Mouse (Mus musculus): ENCODE measurements at regions not wholly inside any gene's neighbourhood (a gene's known extent, or its start where the extent isn't known, plus 50 kb on each side); places are given as distances from the start of the nearest gene placed in this dataset.
"Not testable (repeated sequence)": the region's sequence is repeated elsewhere in the genome, so short reads cannot be mapped to it uniquely, and the experiment has no call there.

DNA sequence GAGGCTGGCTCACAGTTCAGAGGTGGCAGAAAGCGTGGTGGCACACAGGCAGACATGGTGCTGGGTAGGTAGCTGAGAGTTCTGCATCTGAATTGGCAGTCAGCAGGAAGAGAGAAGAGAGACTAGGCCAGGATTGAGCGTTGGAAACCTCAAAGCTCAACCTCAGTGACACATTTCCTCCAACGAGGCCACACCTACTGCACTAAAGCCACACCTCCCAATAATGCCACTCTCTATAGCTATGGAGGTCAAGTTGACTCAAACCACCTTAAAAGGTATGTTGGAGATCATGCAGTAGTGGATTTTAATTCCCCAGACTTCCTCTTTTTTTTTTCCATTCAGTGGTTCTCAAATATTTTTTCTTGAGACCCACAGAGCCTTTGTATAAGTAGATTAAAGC, 57.1 kb downstream of the Ccdc54 start:
- no peak for DNase-seq (ENCODE audit: low read depth, low spot score)

DNA sequence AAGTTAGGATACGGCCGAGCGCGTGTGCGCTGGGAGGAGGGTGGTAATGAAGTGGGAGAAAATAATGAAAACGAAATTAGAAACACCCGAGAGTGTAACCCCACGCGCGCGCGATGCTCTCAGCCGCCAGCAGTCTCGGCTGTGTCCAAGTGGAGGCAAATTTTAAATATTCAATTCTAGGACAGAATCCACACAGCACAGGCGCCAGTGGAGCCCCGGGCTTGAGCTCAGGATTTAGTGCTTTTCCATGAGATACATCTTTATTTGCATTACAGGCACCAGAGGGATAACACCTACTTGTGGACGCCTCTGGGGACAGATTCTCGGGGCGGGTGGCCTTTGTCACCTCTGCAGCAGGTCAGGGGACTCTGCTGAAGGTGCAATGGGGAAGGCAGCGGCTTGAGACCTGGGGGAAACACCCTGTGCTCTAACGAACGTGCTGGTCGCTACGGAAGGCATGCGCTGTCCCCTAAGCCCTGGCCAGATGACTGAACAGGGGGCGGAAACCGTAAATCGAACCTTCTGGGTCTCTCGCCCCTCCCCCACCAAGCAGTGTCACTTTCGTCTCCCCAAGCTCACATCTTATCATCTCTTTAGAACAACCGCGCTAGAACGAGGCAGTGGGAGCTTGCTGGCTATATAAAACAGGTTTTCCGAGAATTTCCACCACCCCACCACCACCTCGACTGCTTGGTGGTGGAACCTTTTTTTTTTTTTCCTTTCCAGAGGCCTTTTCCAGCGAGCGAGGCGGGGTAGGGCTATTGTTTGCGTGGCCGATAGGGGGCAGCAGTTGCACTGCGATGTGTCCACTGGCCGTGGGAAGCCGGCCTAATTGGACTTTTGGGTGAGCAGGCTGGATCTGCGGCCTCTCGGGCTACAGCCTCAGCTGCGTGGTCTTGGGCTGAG, 61.2 kb downstream of the Ccdc54 start:
- peak; percentile 93 for DNase-seq (ENCODE audit: low read depth, low spot score)

DNA sequence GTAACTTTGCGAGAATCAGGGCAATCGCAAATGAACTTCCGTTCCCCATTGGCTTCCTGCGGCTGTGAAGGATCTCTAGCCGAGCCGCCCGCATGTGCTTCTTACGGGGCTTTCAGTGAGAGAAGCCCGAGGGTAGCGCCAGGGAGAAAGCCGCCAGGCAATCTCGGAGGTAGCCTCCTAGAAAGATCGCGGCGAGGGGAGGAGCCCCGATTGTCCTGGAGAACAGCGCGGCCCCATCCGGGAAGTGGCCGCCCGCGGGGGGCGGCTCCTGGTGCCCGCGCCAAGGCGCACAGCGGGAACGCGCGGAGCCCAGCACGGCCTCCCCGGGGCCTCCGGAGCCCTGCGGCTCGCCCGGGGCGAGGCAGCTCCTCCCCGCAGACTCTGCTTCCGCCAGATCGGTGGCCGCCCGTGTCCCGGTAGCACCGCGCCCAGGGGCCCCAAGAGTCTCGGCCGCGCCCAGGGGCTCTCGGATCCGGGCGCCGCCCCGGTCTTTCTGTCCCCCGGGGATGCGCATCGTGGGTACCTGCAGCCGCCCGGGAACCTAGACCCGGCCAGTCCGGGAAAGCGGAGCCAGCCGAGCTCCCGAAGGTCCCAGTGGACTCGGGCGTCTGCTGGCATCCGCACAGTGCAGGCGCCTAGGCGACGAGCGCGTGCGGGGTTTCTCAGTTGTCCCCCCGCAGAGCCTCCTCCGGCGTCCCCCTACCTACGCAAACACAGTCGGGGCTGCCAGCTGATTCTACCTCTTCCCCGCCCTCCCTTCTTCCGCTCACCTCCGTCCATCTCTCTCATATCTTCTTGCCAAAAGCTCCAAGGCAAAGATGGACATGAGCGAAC, 62.1 kb downstream of the Ccdc54 start:
- peak; percentile 82 for DNase-seq (ENCODE audit: low read depth, low spot score)

DNA sequence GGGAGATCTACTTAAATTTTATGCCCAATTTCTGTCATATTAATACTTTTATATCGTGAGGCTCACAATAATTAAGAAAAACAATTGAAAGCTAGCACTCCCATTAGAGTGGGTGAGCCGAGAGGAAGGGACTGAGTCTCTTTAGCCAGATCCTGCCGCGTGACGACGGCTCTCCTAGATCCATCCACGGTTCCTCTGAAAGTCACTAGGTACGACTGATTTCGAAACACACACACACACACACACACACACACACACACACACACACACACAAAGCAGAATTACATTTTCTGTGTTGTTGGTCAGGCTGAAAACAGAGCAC, 62.6 kb downstream of the Ccdc54 start:
- DNase-seq (ENCODE audit: low read depth, low spot score): no peak

DNA sequence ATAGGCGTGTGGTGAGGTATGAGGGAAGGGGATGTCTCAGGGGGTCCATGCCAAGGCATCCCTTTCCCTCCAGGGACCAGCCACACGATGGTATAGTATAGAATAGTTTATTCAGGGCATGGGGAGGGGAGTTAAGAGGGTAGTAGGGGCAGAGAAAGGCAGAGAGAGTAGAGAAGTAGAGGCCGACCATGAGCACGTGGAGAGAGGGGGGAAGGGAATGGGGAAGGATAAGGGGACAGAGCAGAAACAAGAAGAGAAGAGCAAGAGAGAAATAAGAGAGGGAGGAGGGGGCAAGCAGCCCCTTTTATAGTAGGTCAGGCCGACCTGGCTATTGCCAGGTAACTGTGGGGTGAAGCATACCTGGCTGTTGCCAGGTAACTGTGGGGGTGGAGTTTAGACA, 64.0 kb downstream of the Ccdc54 start:
- DNase-seq (ENCODE audit: low read depth, low spot score): not testable (repeated sequence)

DNA sequence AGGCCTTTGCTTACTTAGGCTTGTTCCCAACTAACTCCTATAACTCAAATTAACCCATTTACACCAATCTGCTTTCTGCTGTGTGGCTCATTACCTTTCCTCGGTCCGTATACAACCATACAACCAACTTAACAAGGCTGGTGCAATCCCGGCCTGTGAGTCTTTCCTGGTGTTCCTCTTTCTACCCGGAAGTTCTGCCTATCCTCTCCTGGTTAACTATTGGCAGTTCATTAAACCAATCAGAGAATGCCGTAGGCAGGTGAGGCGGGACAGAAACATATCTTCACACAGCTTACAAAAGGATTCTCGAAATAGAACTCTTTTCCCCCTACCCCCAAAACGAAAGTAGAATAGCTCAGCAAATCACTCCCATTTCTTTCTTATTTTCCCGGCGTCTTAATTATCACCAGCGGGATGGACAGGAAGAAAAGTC, 65.0 kb downstream of the Ccdc54 start:
- no peak for DNase-seq (ENCODE audit: low read depth, low spot score)

DNA sequence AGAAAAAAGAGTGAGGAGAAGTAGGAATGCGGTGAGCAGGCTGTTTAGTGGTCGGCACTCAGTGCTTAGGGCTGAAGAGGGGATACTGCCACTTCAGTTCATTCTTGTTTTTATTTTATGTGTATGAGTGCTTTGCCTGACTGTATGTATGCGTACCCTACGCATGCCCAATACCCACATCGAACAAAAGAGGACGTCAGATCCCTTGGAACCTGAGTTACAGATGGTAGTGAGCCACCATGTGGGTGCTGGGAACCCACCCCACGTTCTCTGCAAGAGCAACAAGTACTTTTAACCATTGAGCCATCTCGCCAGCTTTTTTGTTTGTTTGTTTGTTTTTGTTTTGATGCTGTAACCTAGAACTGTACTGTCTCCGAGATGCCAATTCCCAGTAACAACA, 65.5 kb downstream of the Ccdc54 start:
- DNase-seq (ENCODE audit: low read depth, low spot score): no peak

DNA sequence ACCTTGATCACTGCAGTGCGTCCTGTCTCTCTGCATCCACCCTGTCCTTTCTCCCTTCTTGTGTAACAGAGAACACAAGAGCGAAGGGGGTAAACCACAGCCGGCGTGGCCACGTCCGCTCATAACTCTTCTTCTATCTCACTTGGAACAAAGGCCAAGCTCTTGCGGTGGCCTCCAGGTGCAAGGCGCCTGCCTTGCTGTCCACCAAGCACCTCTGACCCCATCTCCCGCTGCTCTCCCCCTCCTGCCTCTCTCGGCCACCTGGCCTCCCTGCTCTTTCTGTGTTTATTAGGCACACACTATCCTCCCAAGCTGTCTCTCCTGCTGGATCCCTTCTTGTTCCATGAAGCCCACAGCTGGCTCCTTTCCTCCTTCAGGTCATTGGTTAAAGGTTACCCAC, 71.3 kb downstream of the Ccdc54 start:
- peak; percentile 11 for DNase-seq (ENCODE audit: low read depth, low spot score)

DNA sequence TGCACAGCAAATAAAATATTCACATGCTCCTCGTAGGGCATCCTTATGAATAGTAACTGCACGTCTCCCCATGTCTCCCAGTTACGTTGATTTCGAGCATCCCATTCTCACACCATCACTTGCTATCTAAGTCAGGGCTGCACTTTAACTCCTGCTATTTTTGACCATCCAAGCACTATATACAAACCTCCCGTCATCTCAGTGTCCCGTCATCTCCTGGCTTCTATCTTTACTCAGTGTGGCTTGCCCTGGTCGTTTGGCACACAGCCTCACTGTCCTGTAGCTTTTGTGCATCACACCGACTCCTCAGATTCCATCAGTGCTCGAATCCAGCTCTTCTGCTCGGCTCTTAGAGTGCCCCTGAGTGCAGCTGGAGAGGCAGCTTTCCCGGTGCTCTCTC, 74.4 kb downstream of the Ccdc54 start:
- no peak for DNase-seq (ENCODE audit: low read depth, low spot score)

DNA sequence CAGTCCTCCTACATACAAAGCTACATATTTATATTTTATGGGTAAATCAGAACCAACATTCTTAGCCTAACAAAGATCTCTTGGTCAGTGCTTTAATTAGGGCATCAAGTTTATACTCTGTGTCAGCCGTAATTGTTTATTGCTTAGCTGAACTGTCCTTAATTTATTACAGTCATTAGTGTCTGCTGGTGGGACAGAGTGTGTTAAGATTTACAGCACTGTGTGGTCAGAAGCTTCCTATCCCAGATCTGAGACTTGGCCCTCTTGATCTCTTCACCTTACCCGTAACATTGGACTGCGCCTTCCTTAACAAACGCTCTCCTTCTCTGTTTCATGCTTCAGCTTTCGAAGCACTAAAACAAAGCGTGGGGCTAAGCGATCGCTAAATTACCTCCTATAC, 75.9 kb downstream of the Ccdc54 start:
- no peak for DNase-seq (ENCODE audit: low read depth, low spot score)

DNA sequence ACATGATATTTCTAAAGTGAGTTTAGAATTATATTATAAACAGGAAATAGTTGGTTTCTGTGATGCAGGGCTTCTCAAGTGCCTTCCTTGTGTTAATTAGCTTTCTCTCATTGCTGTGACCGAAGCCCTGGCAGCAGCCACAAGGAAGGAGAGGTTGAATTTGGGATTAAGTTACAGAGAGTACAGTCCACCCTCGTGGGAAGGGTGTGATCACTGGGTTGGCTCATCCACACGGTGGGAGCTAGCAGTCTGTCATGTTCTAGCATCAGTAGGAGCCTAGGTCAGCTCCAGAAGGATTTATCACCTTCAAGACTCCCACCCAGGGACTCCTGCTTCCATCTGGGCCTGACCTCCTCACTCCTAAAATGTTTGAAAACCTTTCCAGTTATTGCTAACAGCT, 78.9 kb downstream of the Ccdc54 start:
- DNase-seq (ENCODE audit: low read depth, low spot score): no peak

DNA sequence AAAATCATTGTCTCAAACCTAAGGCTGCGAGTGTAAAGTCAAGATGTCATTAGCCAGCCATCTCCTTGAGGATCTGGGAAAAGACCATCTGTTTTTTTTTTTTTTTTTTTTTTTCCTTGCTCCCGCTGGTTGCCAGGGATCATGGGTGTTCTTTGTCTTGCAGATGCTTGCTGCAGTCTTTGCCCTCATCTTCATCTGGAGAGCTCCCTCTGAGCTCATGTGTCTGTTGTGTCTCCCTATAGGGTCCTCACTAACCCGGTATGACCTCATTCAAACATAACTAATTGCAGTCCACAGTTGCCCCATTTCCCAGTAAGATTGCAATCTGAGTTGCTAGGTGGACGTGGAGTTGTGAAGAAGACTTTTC, 77.3 kb upstream of the Bbx start:
- DNase-seq (ENCODE audit: low read depth, low spot score): no peak

DNA sequence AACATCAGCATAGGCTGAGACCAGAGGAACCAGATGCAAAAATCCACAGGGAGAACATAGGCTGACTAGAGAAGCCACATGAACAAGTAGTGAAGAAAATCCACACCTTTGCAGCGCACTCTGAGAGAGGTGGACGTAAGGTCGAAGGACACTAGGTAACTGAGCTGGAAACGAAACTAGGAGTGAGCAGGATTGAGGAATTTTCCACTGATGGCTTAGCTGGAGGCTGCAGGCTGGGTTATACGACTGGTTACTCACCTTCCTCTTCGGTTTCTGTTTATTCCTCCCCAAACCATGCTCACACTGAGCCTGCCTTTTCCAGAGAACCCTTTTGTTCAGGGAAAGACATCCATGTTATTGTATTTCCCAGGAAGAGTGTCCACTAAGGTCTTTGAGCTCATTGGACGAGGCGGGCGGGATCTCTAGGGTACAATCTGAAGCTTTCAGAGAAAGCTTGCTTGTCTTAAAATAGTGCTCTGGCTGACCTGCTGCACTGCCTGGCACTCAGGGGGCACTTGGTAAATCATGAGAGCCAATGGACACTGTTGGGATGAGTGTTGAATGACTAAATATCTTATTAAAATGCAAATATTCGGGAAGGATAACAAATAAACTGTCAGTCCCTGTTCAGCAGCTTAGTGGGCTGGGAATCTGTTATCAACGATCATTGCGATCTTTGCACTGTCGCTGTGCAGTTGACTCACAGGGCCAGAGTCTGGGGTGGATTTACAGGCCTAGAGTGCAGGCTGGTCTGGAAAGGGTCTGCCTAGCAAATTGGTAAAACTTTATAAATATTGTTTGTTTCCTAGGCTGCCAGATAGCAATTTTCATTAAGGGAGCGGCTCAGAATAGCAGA, 76.7 kb upstream of the Bbx start:
- DNase-seq (ENCODE audit: low read depth, low spot score): no peak

DNA sequence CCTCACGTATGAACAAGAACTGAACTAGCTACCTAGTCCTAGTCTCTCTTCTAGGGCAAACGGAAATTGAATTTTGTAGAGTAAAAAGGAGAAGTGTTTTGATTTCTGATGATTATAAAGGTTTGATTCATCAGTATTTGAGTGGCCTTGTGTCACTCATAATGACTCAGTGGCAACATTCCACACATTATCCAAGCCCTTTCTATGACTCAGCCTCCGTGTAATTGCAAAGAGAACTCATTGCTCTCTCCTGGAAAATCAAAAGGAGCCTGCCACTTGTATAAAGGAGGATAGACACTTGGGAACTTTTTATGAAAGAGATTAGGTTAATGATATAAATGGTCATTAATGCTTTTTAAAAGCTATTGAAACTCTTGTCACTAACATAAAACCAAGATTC, 72.4 kb upstream of the Bbx start:
- no peak for DNase-seq (ENCODE audit: low read depth, low spot score)

DNA sequence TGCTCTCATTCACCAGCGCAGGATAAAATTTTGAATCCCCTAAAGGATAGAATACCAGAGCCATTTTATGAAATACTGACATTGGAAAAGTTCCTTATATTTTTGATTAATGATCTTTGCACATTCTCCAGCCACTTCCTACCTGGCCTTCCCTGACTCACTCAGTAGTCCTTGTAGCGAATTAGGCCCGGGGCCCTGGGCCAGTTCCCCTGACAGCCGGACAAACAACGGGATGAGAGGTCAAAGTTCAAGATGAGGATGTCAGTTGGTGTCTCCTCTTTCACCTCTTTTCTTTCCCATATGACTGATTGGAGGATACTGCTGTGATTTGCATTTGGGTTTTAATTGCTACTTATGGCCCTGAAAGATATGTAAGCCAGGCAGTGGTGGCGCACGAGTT, 66.7 kb upstream of the Bbx start:
- no peak for DNase-seq (ENCODE audit: low read depth, low spot score)

DNA sequence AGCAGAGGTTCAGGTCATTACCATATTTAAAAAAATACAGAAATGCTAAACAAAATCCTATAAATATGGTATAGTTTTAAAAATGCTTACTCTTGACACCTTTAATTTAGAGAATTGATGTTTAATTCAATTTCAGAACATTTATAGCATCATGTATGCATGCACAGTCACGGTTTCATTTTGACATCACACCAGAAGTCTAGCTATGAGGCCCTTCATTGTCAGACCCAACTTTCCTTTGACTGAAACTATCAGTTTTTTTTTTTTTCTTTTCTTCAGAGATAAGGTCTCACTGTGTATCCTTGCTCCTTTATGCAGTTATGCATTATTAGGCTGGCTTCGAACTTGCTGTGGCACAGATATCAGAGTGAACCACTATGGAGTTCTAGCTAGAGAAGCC, 61.5 kb upstream of the Bbx start:
- DNase-seq (ENCODE audit: low read depth, low spot score): no peak

DNA sequence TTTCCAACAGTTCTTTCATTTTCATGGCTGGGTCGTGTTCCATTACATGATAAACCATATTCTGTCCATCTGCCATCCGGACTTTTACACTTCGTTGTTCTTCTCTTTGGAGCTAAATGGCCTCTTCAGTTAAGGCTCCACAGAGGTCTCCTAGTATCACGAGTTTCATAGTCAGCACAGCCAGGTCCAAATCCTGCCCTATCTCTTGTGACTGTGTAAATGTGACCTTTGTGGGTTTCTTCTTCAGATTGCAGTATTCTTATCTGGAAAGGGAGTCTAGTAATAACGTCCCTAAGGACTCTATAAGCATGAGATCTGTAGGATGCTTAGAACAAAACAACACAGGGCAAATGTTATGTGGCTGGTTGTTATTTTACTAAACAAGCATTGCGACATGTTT, 57.1 kb upstream of the Bbx start:
- no peak for DNase-seq (ENCODE audit: low read depth, low spot score)

DNA sequence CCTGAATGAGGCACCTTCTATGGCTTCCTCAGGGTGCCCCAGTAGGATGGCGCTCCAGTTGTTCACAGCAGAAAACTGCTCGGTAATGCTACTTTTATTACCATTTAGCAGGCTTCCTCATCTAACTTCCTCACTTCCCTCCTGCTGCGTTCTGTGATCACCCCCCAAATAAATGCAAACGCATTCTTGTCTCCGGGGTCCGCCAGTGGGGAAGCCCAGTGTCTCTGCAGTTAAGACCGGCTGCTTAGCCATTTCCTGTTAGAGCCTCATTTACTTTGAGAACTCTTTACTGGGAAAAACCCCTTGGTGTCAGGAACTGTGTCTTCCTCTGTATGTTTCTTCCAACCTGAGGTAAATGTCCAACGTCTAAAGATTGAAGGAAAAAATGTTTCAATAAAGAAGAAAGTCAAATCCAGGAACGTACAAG, 50.2 kb upstream of the Bbx start:
- DNase-seq (ENCODE audit: low read depth, low spot score): no peak

All from mesoderm, embryonic 11.5 days (tissue).